Mouse (Mus musculus): Measurements from ENCODE around the gene Ly6g6f.

DNA sequence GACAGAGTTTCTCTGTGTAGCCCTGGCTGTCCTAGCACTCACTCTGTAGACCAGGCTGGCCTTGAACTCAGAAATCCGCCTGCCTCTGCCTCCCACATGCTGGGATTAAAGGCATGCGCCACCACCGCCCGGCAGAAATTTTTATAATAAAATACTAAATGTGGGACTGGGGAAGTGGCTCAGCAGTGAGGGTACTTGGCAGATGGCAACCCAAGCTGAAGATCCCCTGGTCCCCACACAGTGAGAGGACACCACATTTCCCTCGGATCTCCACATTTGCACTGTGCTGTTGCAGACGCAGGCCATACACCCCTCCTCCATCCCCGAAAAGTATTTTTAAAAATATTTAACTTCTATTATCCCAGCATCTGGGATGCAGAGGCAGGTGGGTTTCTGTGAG, 48.1 kb upstream of the Ly6g6f start:
- TF ChIP-seq ZMIZ1 (IDR thresholded peaks at IDR 0.05; ENCODE audit: low read depth, low read length) (no peak), CTCF (conservative IDR thresholded peaks at IDR 0.05 in 1 of 2, IDR thresholded peaks at IDR 0.05 in 1 of 2; ENCODE audit: low read depth in 2 of 2, low read length in 2 of 2) (no peak), POLR2AphosphoS2 (IDR thresholded peaks at IDR 0.05; ENCODE audit: low read depth, low read length) (no peak), ZNF384 (IDR thresholded peaks at IDR 0.05; ENCODE audit: low read depth, low read length) (no peak), TCF12 (IDR thresholded peaks at IDR 0.05; ENCODE audit: low read depth, low read length) (no peak), E2F4 (IDR thresholded peaks at IDR 0.05; ENCODE audit: insufficient replicate concordance, low read depth, low read length) (no peak), EP300 (IDR thresholded peaks at IDR 0.05; ENCODE audit: low read length) (no peak), MXI1 (IDR thresholded peaks at IDR 0.05; ENCODE audit: low read depth, low read length) (no peak), NELFE (IDR thresholded peaks at IDR 0.05; ENCODE audit: low read depth, low read length) (no peak), SIN3A (IDR thresholded peaks at IDR 0.05; ENCODE audit: low read length) (no peak), RAD21 (IDR thresholded peaks at IDR 0.05; ENCODE audit: low read depth, low read length) (no peak), CHD1 (IDR thresholded peaks at IDR 0.05; ENCODE audit: low read depth, low read length) (no peak), POLR2A (IDR thresholded peaks at IDR 0.05; ENCODE audit: low read depth, low read length) (no peak), ELF1 (IDR thresholded peaks at IDR 0.05; ENCODE audit: low read depth, low read length) (no peak)
